Mouse (Mus musculus) urinary bladder, postnatal 14 days (tissue): ENCODE results near the gene Cdh8.

Source experiments
- DNase-seq: peaks from one replicate; pipeline ENCODE4 v3.0.0; 2021; ENCODE audit warnings: low spot score

Gene Cdh8

DNA sequence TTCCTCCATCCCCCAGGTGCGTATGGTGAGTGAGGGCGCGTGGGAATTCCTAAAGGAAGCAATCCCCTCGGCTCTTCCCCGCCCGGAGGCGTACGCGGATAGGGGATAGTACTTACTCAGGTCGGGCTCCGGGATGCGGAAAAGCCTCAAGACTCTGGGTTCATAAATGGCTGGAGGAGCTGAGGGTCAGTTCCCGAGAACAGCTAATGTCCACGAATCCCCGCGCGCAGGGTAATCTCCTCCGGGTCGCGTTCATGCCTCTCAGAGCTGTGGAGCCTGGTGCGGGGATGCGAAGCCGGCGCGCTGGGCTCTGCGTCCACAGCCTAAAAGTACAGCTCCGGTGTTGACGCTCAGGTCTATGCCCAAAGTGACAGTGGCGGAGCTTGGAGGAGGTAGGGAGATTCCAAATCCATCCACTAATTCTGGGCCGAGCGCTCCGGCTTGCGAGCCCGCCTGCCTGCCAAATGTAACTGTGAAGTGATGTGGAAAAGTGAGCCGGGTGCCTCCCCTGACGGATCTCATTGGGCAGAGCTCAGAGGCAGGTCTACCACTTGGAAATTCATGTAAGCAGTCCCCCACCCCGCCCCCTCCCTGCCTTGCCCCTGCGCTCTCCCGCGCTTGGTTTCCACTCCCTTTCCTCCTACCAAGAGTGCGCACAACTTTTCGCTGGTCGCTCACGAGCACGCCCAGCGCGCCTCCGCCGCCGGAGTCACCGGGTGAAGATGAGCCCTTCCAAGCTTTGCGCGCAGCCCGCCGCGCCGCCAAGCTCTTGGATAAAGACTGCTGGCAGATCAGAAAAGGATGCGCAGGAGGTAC lies at the start of gene Cdh8:
Gene Cdh8, minus strand, starts transcription at position 506 of the 816 bp plus-strand sequence.
- DNase-seq = no peak

DNA sequence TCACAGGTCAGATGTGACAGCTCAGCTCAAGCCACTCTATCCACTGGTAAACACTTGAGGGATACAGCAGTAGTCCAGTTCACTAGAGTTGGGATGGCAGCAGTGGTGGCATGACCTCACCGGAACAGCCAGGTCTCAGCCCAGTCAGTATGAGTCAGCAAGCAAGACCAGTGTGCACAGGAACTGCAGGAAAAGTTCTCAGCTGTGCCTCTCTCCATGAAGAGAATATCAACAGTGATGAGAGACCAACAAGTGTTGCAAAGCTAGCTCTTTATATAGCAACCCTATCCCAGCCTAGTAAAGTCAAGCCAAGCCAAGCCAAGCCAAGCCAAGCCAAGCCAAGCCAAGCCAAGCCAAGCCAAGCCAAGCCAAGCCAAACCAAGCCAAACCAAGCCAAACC lies 30.2 kb upstream of the Cdh8 start:
- no peak for DNase-seq

DNA sequence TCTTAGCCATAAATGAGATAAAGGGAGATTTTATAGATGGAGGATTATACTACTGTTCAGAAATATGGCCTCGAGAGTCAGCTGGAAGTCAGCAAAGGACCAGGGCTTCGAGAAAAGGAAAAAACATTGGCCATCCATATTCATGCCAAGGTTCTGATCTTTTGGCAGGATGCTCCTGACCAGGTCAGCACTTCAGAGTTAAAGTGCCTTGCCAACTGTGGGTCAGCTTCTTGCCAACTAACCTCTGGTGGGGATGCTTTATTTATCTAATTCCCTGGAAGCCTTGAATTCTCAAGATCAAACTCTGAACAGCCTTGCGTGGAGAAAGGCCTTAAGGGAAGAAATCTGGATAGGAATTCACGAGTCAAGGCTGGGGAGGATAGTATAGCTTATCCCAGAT lies 9.6 kb upstream of the Cdh8 start:
- DNase-seq = no peak

DNA sequence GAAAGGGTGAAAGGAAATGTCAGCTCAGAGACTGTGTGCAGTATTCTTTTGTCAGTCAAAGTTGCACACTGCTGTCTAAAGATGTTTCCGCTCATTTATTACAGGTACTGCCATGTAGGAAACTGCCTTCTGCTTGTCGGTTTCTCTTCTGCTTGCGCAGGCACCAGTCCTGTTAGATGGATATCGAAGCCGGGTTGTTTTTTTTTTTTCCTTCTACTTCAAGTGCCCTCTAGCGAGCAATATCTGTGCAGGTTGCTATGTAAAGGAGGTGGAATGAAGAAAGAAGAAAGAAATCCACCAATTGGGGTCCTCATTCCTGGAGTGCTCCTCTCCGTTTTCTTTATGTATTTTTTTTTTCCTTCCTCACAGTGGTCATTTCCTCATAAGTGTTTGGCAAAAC lies 5.2 kb upstream of the Cdh8 start:
- no peak for DNase-seq

DNA sequence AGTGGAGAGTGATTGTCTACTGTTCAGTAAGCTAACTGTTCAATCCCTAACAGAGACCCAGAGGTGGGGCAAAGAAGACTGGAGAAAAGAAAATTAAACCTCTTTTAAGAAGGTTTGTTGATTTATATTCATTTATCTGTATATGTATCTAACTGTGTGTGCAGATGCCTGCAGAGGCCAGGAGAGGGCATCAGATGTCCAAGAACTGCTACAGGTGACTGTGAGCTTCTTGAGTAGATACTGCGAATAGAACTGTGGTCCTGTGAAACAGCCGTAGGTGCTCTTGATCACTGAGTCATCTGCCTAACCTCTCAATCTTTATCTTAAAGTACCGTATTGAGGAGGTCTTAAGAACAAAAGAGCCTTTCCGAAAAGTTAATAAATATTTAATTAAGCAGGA lies 3.5 kb upstream of the Cdh8 start:
- no peak for DNase-seq

DNA sequence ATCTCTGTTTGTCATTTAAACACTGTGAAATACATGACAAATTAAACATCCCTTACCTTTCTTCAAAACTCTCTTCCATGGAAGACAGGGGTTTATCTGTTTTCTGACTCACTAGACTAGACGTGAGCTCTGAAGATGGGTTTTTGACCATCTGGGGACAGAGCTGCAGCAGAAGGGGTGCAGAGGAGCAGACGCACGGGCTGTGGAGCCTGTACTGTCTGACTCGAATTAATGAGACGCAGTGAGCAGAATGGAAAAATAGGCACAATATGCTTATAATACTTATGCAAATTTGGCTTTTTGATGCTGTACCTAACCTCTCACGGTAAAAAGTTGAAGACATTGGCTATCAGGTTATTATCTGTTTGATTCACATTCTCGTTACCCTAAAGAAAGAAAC lies 1.2 kb upstream of the Cdh8 start:
- DNase-seq = no peak

DNA sequence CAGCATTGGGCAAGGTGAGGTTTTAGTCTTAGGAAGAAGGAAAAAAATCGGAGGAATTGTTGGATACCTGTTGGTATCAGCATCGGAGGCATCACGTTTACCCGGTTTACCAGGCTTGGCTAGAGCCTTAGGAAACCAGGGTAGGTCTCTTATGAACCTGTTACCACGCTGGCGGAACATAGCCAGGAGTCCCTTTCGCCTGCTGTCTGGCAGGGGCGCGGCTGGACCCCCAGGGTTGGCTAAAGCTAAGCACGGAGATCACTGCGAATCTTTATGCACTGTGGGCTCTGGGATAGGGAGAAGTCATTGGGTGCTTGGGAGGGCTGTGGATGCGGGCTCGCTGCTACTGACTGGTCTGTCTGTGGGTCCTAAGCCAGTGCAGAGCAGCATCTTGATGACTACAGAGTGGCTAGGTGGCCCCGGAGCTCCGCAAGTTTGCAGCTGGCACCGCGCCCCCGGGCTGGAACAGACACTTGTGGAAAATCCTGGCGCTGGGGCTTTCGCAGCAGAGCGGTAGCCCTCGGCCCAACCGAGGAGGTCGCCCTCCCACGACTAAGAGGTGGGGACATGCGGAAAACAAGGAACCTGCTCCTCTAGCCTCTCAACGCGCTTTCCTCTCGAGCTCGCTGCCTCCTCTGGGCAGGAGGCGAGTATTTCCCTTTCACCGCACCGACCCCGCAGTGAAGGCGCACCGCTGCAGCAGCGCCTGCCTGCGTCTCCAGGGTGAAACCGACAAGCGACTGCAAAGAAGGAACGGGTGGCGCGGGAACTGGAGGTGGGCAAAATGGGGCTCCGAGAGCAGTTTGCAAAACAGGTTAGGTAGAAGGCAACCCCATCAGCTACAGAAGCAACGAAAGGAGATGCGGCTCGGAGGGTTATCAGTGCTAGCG lies 950 bp downstream of the Cdh8 start:
- no peak for DNase-seq

DNA sequence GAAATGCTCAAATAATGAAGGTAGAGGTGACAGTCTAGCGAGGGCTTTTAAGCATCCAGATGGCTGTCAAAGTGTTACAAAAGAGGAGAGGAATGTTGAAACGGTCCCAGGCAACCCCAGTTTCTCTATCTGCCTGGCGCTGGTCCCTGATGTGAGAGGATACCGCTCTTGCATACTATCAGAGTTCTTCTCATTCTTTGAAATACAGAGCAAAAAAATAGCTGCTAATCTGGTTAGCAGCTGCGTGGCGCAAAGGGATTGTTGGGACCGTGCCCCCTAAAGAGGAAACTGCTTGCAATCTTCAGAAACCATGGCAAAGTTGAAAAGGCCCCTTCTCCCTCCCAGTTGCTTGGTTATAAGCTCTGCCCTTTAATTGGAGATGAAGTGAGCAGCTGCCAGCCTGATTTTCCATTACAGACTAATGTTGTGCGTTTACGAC lies 1.8 kb downstream of the Cdh8 start:
- no peak for DNase-seq

DNA sequence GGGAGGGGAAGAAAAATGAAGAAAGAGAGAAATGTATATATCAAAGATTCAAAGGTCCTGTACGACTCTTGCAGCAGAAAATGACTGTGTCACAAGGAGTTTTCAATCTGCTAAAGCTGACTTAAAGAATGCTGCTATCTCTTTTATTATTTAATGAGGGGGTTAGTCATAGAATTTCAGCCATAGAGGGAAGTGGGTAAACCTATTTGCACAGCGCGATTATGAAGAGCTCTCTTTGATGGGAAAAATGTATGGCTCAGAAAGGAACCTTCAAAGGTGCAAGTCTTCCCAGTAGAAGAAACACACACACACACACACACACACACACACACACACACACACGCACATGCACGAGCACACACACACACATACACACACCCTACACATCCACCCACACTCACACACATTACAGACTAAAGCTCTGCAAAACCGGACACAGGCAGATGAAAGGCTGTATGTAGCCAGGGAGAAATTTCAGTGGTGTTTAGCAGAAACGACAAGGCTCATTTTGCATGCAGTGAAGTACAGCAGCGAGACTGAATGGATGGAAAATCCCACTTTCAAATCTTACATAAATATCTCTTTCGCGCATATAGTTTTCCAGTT lies 2.3 kb downstream of the Cdh8 start:
- DNase-seq = no peak

DNA sequence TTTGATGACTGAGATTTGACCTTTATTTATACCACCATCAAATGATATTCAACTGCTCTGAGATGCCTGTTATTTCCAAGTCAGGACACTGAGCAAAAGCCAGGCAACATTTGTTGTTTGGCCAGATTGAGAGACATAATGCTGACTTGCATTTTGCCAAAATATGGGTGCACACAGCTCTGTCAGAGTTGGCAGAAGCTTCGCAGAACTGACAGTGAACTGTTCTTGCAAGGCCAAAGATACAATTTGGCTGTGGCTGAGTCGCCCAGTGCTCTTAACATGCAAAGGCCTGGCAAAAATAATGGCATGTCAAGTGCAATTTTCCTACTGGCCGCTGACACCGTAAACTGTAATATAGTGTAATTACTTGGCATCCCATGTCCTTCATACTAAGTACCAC lies 22.4 kb downstream of the Cdh8 start:
- DNase-seq = no peak

DNA sequence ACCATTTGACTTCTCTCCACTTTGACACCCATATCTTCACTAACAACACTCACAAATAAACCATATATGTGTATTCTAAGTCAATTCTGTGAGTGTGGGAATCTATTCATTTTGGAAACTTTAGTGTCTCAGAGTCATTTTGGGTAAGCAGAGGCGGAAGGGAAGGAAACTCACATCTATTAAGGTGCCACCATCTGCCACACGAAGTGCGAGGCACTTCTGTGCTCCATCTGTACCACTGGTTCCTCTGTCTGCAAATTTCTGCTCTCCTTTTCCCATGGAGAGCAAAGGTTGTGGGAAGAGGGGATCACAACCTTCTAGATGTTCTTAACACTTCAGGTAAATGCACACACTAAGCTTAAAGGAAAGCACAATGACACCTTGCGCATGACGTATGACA lies 46.2 kb downstream of the Cdh8 start:
- DNase-seq = no peak

DNA sequence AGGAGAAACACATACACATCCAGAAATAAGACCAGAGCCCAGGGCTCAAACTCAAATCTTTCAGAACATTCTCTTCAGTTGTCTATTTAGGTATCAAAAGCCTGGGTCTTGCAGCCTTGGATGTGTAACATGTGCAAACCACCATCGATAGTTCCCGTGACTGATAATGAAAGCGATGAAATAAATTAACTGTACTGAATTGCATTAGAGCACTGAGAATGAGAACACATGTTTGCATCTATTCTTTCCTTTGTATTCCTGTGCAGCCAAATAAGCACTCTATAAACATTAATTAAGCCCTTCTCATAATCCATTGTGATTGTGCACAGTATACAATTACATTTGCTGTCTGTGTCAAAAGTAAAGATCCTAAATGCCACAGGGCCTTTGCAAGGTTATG lies 47.1 kb downstream of the Cdh8 start:
- no peak for DNase-seq

DNA sequence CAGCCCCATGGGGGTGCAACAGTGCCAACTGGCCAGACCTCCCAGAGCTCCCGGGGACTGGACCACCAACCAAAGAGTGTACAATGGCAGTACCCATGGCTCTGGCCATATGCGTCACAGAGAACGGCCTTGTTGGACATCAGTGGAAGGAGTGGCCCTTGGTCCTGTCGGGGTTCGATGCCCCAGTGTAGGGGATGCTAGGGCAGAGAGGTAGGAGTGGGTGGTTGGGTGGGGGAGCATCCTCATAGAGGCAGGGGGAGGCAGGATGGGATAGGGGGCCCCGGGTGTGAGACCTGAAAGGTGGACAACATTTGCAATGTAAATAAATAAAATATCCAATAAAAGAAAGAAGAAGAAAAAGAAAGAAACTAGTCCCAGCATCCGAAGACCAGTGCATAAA lies 47.8 kb downstream of the Cdh8 start:
- no peak for DNase-seq

DNA sequence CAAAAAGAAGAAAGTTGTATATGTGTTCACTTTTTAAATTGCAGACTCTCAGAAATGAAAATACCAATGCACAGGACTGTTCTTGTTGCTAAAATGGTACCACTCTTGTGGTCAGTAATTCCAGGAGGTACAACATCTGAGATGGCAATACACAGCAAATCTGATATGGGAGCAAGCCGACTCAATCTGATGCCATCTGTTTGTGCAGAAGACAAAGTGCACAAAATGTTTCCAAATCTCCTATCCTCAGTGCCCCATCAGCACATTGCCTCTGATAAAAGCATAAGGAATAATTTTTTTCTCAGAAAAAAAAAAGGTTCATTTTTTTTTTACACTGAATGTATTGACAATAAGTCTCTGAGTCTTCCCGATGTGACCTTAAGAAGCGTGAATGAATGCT lies 62.3 kb downstream of the Cdh8 start:
- no peak for DNase-seq

DNA sequence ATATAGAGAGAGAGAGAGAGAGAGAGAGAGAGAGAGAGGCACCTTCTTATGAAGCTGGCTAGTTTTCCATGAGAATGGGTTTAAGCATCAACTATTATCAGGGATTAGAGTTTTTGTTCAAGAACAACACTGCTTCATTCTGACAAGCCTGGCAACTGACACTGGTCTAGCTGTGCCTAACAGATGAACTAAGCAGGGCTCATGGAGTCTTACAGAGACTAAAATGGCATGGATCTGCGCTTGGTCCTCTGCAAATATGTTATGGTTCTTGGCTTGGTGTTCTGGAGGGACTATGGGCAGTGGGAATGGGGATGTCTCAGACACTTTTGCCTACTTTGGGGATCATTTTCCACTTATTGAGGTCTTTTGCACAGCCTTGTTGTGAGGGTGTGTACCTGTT lies 63.0 kb downstream of the Cdh8 start:
- DNase-seq = no peak

DNA sequence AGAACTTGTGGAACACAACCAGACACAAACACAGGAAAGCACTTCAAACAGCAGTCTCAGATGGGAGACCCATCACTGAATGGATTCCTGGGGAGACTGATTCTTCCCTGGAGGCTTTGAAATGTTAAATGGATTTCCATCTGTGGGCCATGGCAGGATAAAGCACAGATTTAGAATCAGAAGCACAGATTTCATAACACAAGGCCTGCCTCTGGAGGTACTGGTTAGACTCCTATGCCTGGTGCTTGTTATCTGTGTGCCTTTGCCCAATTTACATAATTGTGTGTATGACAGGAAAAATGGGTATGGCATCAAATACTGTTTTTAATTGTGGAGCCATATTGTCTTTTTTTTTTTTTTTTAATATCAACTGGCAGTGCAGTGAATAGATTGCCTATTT lies 66.8 kb downstream of the Cdh8 start:
- DNase-seq = no peak

DNA sequence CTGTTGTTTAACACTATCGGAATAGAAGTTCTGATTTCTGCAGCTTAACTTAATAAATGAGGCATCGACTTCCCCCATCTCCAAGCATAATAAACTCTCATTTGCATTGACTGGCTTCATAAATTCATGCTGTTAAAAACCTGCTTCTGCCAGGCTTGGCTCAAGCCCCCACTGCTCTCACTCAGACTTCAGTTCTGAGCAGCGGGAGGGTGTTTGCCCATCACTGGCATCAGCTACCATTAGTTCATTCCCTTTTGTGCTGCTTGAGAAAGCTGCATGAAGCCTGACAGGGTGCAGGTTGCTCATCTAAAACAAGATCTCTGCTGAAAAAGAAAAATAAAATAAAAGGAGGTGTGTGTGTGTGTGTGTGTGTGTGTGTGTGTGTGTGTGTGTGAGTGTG lies 67.7 kb downstream of the Cdh8 start:
- DNase-seq = no peak

DNA sequence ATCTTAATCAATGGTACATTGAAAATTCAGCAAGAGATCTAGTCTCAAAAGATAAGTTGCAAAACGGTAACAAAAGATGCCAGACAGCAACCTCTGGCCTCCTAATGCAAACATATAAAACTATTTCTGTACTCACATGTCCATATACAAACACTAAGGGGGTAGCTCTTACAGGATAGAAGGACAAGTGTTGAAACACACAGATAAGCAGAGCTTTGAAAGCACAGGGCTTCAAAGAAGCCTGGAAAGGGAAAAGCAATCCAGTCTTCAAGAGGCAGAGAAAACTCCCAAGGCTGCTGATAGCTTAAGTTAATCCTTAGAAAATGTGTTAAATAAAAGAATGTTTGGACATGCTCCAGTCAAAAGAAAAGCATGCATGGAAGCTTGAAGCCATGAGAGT lies 77.0 kb downstream of the Cdh8 start:
- DNase-seq = no peak

DNA sequence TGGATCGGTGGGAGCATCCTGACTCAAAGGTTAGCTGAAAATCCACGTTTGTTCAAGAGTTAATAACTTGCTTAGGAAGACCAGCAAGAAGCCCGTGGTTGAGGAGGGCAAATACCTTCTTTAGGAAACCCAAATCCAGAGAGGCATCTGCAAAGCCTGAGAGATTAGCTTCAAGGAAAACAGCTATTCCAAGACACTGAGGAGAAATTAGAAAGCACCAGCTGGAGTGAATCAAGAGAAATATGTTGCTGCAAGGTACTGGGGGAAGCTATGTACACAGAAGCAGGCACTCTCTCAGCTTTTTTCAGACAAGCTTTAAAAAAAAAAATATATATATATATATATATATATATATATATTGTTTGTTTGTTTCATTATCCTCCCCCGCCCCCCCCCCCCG lies 88.7 kb downstream of the Cdh8 start:
- DNase-seq = no peak

DNA sequence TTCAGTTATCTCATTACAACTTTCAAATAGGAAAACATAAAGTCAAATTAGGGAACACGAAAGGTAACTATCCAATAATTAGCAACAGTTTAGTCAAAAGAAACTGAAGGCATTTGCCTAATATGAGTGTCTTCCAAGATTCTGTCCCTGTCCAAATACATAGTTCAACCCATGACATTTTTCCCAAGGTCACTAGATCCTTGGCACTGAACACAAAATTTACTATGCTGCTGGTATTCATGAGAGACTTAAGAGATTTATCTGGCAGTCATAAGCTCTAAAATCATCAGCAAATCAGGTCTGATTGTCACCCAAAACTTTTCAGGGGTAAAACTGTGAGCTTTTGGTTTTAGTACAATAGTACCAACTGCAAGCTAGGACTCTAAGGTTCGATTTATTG lies 101.7 kb downstream of the Cdh8 start:
- DNase-seq = no peak

DNA sequence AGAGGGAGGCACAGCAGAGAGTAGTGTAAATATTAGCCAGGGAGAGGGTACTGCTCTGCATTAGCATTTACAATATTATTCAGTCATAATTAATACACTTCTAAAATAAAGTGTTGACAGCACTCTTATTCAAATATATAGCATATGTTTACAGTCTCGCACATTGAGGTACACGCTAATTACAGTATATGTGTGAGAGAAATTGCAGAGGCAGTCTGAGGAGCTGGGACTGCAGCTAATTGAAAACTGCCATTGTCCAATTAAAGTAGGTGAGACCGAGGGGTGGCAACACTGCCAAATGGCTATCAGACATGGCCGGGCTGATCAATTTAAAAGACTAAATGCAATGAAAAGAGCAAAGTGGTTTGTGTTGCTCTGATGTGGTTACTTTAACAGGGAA lies 112.1 kb downstream of the Cdh8 start:
- DNase-seq = no peak

DNA sequence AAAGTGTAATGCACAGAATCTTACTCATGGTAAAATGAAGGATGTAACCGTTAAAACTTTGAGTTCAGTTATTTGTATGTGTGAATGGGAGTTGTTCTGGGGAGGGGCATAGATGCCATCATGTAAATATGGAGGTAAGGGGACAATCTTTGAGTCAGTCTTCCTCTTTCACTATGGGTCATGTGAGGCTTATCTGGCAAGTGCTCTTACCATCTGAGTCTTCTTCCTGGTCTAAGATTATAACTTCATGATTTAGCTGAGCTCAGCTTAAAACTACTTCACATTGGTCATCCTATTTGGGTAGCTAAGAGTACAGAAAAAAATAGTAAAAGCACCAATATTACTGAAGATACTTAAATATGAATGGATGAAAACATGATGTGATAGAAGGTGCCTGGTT lies 126.1 kb downstream of the Cdh8 start:
- no peak for DNase-seq

DNA sequence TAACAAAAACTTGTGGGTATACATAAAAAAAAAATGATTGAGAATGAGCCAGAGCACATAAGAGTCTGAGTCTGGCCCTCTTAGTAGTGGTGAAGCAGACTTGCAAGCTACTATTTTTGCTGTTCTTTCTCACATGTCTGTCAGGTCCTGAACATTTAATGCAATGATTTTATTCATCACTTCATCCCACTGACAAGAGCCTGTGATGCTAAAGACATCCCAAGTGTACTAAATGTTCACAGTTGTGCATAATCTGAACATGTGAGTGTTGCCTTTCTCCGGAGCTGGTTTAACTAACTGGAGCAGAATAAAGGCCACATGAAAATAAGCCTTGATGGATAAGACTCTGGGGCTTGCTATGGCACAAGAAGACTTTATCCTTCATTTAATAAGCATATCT lies 131.2 kb downstream of the Cdh8 start:
- DNase-seq = no peak
